Mouse (Mus musculus) lung, adult 18-20 months (tissue): ENCODE results near the gene Gm10974.

Experiments
- DNase-seq, 2 experiments: peaks; one replicate each; pipeline ENCODE4 v3.0.0; 2022; ENCODE audit warnings: mixed read lengths in 2 of 2

Gm10974 gene

GRCm38 (mm10) chr7:66364491-66364890, 1.2 kb upstream of the Gm10974 start:
- no peak for DNase-seq

GRCm38 (mm10) chr7:66365411-66365810, 294 bp upstream of the Gm10974 start:
- DNase-seq = no peak

GRCm38 (mm10) chr7:66369071-66369933, 3.6 kb downstream of the Gm10974 start:
- DNase-seq = no peak

GRCm38 (mm10) chr7:66369934-66370445, 4.3 kb downstream of the Gm10974 start:
- DNase-seq = no peak

- DNase-seq = no peak
Observed at GRCm38 (mm10) chr7:66370970-66371369, 5.3 kb downstream of the Gm10974 start.

GRCm38 (mm10) chr7:66373391-66373790, 7.7 kb downstream of the Gm10974 start:
- no peak for DNase-seq

GRCm38 (mm10) chr7:66375736-66376135, 10.0 kb downstream of the Gm10974 start:
- DNase-seq = no peak

GRCm38 (mm10) chr7:66376560-66376959, 10.9 kb downstream of the Gm10974 start:
- DNase-seq = no peak

- no peak for DNase-seq
Observed at GRCm38 (mm10) chr7:66384213-66384612, 18.5 kb downstream of the Gm10974 start.

GRCm38 (mm10) chr7:66384891-66385290, 19.2 kb downstream of the Gm10974 start:
- DNase-seq = no peak

- DNase-seq = no peak
Observed at GRCm38 (mm10) chr7:66385826-66386225, 20.1 kb downstream of the Gm10974 start.

GRCm38 (mm10) chr7:66386411-66386810, 20.7 kb downstream of the Gm10974 start:
- DNase-seq = no peak

- DNase-seq = no peak
Observed at GRCm38 (mm10) chr7:66387419-66387812, 21.7 kb downstream of the Gm10974 start.

GRCm38 (mm10) chr7:66387813-66388521, 22.3 kb downstream of the Gm10974 start, which contains the start of gene Lrrk1:
TSS of gene Lrrk1 (minus strand) at chr7:66388350.
- peak; percentile 72 for DNase-seq

- peak; percentile 82 to 84 for DNase-seq
Observed at GRCm38 (mm10) chr7:66388621-66389532, 23.2 kb downstream of the Gm10974 start.

- no peak for DNase-seq
Observed at GRCm38 (mm10) chr7:66397288-66397687, 31.6 kb downstream of the Gm10974 start.

GRCm38 (mm10) chr7:66401605-66402004, 35.9 kb downstream of the Gm10974 start:
- DNase-seq = no peak

- no peak for DNase-seq
Observed at GRCm38 (mm10) chr7:66402876-66403275, 37.2 kb downstream of the Gm10974 start.

GRCm38 (mm10) chr7:66404141-66404540, 38.4 kb downstream of the Gm10974 start:
- DNase-seq = no peak

GRCm38 (mm10) chr7:66404802-66405201, 39.1 kb downstream of the Gm10974 start:
- DNase-seq = no peak

GRCm38 (mm10) chr7:66405541-66405940, 39.8 kb downstream of the Gm10974 start:
- no peak for DNase-seq

GRCm38 (mm10) chr7:66405951-66406721, 40.4 kb downstream of the Gm10974 start:
- no peak for DNase-seq
